Mouse (Mus musculus) erythroblast, embryonic 14.5 days (primary cell): ENCODE data around the gene 2810459M11Rik. TPM values are rescaled to one million over a fixed set of nuclear protein-coding genes. Genes with fewer than 3 reads are reported as not detected.

Source experiments
- H3K27me3 ChIP-seq: 2 replicates; pipeline ENCODE4 v1.6.1; 2012; ENCODE audit warnings: inconsistent platforms; ENCODE audit not compliant: control insufficient read depth
- H3K36me3 ChIP-seq: 2 replicates; pipeline ENCODE4 v1.6.1; 2012; ENCODE audit warnings: mild to moderate bottlenecking, inconsistent platforms; ENCODE audit not compliant: control insufficient read depth
- H3K4me1 ChIP-seq: 2 replicates; pipeline ENCODE4 v1.6.1; 2012; ENCODE audit warnings: inconsistent platforms; ENCODE audit not compliant: control insufficient read depth
- H3K4me3 ChIP-seq: replicated peaks from 2 replicates; pipeline ENCODE3; 2012; ENCODE audit warnings: moderate library complexity, mild to moderate bottlenecking, inconsistent platforms
- H3K9me3 ChIP-seq: 2 replicates; pipeline ENCODE4 v1.6.1; 2012; ENCODE audit warnings: low read length, inconsistent platforms, mixed read lengths; ENCODE audit not compliant: control insufficient read depth
- GATA1 ChIP-seq: IDR thresholded peaks from 2 replicates; pipeline ENCODE4 v1.6.1; 2012; ENCODE audit warnings: low read length, inconsistent platforms, mixed read lengths
- TAL1 ChIP-seq: IDR thresholded peaks from 3 replicates; pipeline ENCODE4 v1.6.1; 2012; ENCODE audit warnings: low read length, inconsistent platforms, mixed read lengths
- polyA plus RNA-seq: library from polyadenylated mRNA; stranded (reverse); fragments of >175 nt; gene quantifications from 2 replicates; pipeline ENCODE4 v1.2.3, GENCODE M21; 2012

2810459M11Rik gene
- polyA plus RNA-seq, 1 experiment: 0.03 TPM

- no peak overlapping the region for H3K4me3 ChIP-seq
- no peaks in the 10 kb centered on the region for H3K4me1 ChIP-seq
- H3K36me3 ChIP-seq: peaks cover 94% of the 10 kb centered on the region
- peaks cover 4% of the 10 kb centered on the region for H3K9me3 ChIP-seq
- no peaks in the 10 kb centered on the region for H3K27me3 ChIP-seq
- TF ChIP-seq TAL1 (no peak), GATA1 (no peak)
These were observed 30.9 kb downstream of the 2810459M11Rik start for GRCm38 (mm10) chr1:86076565-86076964.

GRCm38 (mm10) chr1:86094413-86094812, 48.8 kb downstream of the 2810459M11Rik start:
- H3K4me3 ChIP-seq: no peak overlapping the region
- no peaks in the 10 kb centered on the region for H3K27me3 ChIP-seq
- H3K9me3 ChIP-seq: no peaks in the 10 kb centered on the region
- H3K36me3 ChIP-seq: peaks cover 93% of the 10 kb centered on the region
- no peaks in the 10 kb centered on the region for H3K4me1 ChIP-seq
- TF ChIP-seq TAL1 (no peak), GATA1 (no peak)

GRCm38 (mm10) chr1:86105054-86105453, 59.4 kb downstream of the 2810459M11Rik start:
- H3K9me3 ChIP-seq: no peaks in the 10 kb centered on the region
- H3K4me1 ChIP-seq: no peaks in the 10 kb centered on the region
- no peak for TF ChIP-seq GATA1
- peaks cover 65% of the 10 kb centered on the region for H3K36me3 ChIP-seq
- H3K27me3 ChIP-seq: no peaks in the 10 kb centered on the region
- no peak overlapping the region for H3K4me3 ChIP-seq

Other genes starting within 250 kb of the 2810459M11Rik start
- 0.38 and 0.57 TPM in 2 replicates for gene Itm2c, start 151.6 kb upstream of the 2810459M11Rik start, polyA plus RNA-seq
- gene 4933407L21Rik, start 117.4 kb upstream of the 2810459M11Rik start, polyA plus RNA-seq: not detected in 2 replicates
- 0.03 TPM in 1 of 2 replicates, not detected in the other for gene Gpr55, start 84.9 kb upstream of the 2810459M11Rik start, polyA plus RNA-seq
- not detected in 2 replicates for gene Spata3, start 29.0 kb upstream of the 2810459M11Rik start, polyA plus RNA-seq
- 3.4 and 3.8 TPM in 2 replicates for gene Psmd1, start 18.5 kb downstream of the 2810459M11Rik start, polyA plus RNA-seq
- gene Htr2b, start 66.1 kb downstream of the 2810459M11Rik start, polyA plus RNA-seq: not detected in 2 replicates
- gene Gm21972, start 87.8 kb downstream of the 2810459M11Rik start, polyA plus RNA-seq: 1.7 and 2.3 TPM in 2 replicates
- gene Armc9, start 108.9 kb downstream of the 2810459M11Rik start, polyA plus RNA-seq: 0.81 and 0.94 TPM in 2 replicates